Mouse (Mus musculus): ENCODE data around the gene Krtap4-8. TPM values are rescaled to one million over a fixed set of nuclear protein-coding genes. Genes with fewer than 3 reads are reported as not detected.
"Not testable (repeated sequence)": the region's sequence is repeated elsewhere in the genome, so short reads cannot be mapped to it uniquely, and the experiment has no call there.

Gene Krtap4-8
- not detected in 2 replicates for polyA plus RNA-seq (2015; fragmentation: Nextera tagmentation; extraction: Ambion mirVana)

GRCm38 (mm10) chr11:99780604-99781003 lies at the start of gene Krtap4-8:
Krtap4-8 (minus strand) TSS chr11:99780704.
- Histone ChIP-seq H3K4me1 (replicated peaks) (no peaks in the 10 kb centered on the region), H3K4me2 (no peak within 1 kb of the TSS), H3K9ac (no peak within 1 kb of the TSS), H3K27me3 (no peaks in the 10 kb centered on the region), H3K9me3 (replicated peaks) (no peaks in the 10 kb centered on the region), H3K36me3 (no peaks in the 10 kb centered on the region), H3K4me3 (replicated peaks) (no peak within 1 kb of the TSS), H3K27ac (no peak within 1 kb of the TSS)
- 76% methylated on average over 2 of the region's 2 CpGs for WGBS (ENCODE audit: insufficient replicate concordance)
- no peak for DNase-seq
- ATAC-seq (ENCODE audit: low read depth) = no peak

GRCm38 (mm10) chr11:99815566-99815965 lies 35.1 kb upstream of the Krtap4-8 start, which contains the start of gene Gm11564:
Gm11564 (minus strand) TSS chr11:99815666.
- not testable (repeated sequence) for H3K27ac ChIP-seq; H3K4me1 ChIP-seq (replicated peaks); H3K36me3 ChIP-seq; H3K4me3 ChIP-seq (replicated peaks); H3K27me3 ChIP-seq; ATAC-seq (ENCODE audit: low read depth); H3K9me3 ChIP-seq (replicated peaks); H3K4me2 ChIP-seq; DNase-seq; H3K9ac ChIP-seq
- 59% methylated on average over 2 of the region's 2 CpGs for WGBS (ENCODE audit: insufficient replicate concordance)

GRCm38 (mm10) chr11:99809792-99810191 lies 29.3 kb upstream of the Krtap4-8 start, which contains the start of gene Krtap4-13:
Krtap4-13 (minus strand) TSS chr11:99809892.
- not testable (repeated sequence) for H3K9me3 ChIP-seq (replicated peaks); ATAC-seq (ENCODE audit: low read depth); H3K4me2 ChIP-seq

GRCm38 (mm10) chr11:99804346-99804745 lies 23.8 kb upstream of the Krtap4-8 start, which contains the start of gene Gm11554:
Gm11554 (minus strand) TSS chr11:99804446.
- no CpG with 5 or more reads among the region's 1 CpGs for WGBS (ENCODE audit: insufficient replicate concordance)
- not testable (repeated sequence) for H3K27ac ChIP-seq; H3K9ac ChIP-seq; H3K4me3 ChIP-seq (replicated peaks); H3K36me3 ChIP-seq; H3K27me3 ChIP-seq; DNase-seq; H3K4me2 ChIP-seq; H3K4me1 ChIP-seq (replicated peaks); ATAC-seq (ENCODE audit: low read depth); H3K9me3 ChIP-seq (replicated peaks)

More at GRCm38 (mm10) chr11:99809792-99810191, 29.3 kb upstream of the Krtap4-8 start, which contains the start of gene Krtap4-13:
- H3K27ac ChIP-seq; H3K27me3 ChIP-seq; H3K4me3 ChIP-seq (replicated peaks); H3K36me3 ChIP-seq; DNase-seq; H3K9ac ChIP-seq; H3K4me1 ChIP-seq (replicated peaks): not testable (repeated sequence)

GRCm38 (mm10) chr11:99798832-99799231 lies 18.3 kb upstream of the Krtap4-8 start, which contains the start of gene Gm11569:
Gm11569 (minus strand) TSS chr11:99798932.
- not testable (repeated sequence) for H3K4me2 ChIP-seq; DNase-seq; H3K4me1 ChIP-seq (replicated peaks); H3K9me3 ChIP-seq (replicated peaks); H3K4me3 ChIP-seq (replicated peaks); H3K36me3 ChIP-seq; H3K27ac ChIP-seq; H3K9ac ChIP-seq; ATAC-seq (ENCODE audit: low read depth); H3K27me3 ChIP-seq
- WGBS (ENCODE audit: insufficient replicate concordance) = no CpG with 5 or more reads among the region's 1 CpGs

GRCm38 (mm10) chr11:99793367-99793766 lies 12.9 kb upstream of the Krtap4-8 start, which contains the start of gene Gm11596:
Gm11596 (minus strand) TSS chr11:99793467.
- H3K9ac ChIP-seq = no peak within 1 kb of the TSS
- no peak for DNase-seq
- H3K27ac ChIP-seq = no peak within 1 kb of the TSS
- WGBS (ENCODE audit: insufficient replicate concordance) = 63% methylated on average over 2 of the region's 2 CpGs
- H3K4me2 ChIP-seq = no peak within 1 kb of the TSS
- H3K4me3 ChIP-seq (replicated peaks) = no peak within 1 kb of the TSS
- no peaks in the 10 kb centered on the region for H3K4me1 ChIP-seq (replicated peaks)
- no peaks in the 10 kb centered on the region for H3K9me3 ChIP-seq (replicated peaks)
- no peaks in the 10 kb centered on the region for H3K27me3 ChIP-seq
- H3K36me3 ChIP-seq = no peaks in the 10 kb centered on the region
- ATAC-seq (ENCODE audit: low read depth) = no peak

GRCm38 (mm10) chr11:99784900-99785299 lies 4.4 kb upstream of the Krtap4-8 start, which contains the start of gene Krtap4-9:
Krtap4-9 (plus strand) TSS chr11:99785200.
- ATAC-seq (ENCODE audit: low read depth); H3K27me3 ChIP-seq; H3K4me2 ChIP-seq; H3K4me3 ChIP-seq (replicated peaks); H3K4me1 ChIP-seq (replicated peaks); H3K9me3 ChIP-seq (replicated peaks); H3K9ac ChIP-seq; DNase-seq; H3K36me3 ChIP-seq; H3K27ac ChIP-seq: not testable (repeated sequence)

- 69% methylated on average over 7 of the region's 7 CpGs for WGBS (ENCODE audit: insufficient replicate concordance)
- H3K9me3 ChIP-seq (replicated peaks) = no peaks in the 10 kb centered on the region
Measured at GRCm38 (mm10) chr11:99778401-99778800, 2.1 kb downstream of the Krtap4-8 start.

GRCm38 (mm10) chr11:99772813-99773212 lies 7.7 kb downstream of the Krtap4-8 start, which contains the start of gene Gm11595:
Gm11595 (minus strand) TSS chr11:99772913.
- ATAC-seq (ENCODE audit: low read depth); H3K9ac ChIP-seq; H3K4me1 ChIP-seq (replicated peaks); H3K4me2 ChIP-seq; H3K27ac ChIP-seq; H3K27me3 ChIP-seq; H3K4me3 ChIP-seq (replicated peaks); DNase-seq; H3K9me3 ChIP-seq (replicated peaks); H3K36me3 ChIP-seq: not testable (repeated sequence)

More at GRCm38 (mm10) chr11:99778401-99778800, 2.1 kb downstream of the Krtap4-8 start:
- H3K9ac ChIP-seq = no peak overlapping the region
- no peak overlapping the region for H3K4me3 ChIP-seq (replicated peaks)
- no peak overlapping the region for H3K4me2 ChIP-seq
- ATAC-seq (ENCODE audit: low read depth) = no peak
- no peaks in the 10 kb centered on the region for H3K4me1 ChIP-seq (replicated peaks)
- DNase-seq = no peak
- no peak overlapping the region for H3K27ac ChIP-seq
- H3K36me3 ChIP-seq = no peaks in the 10 kb centered on the region
- no peaks in the 10 kb centered on the region for H3K27me3 ChIP-seq

GRCm38 (mm10) chr11:99768410-99768809 lies 12.1 kb downstream of the Krtap4-8 start:
- no peaks in the 10 kb centered on the region for H3K27me3 ChIP-seq
- H3K4me2 ChIP-seq = no peak overlapping the region
- no peaks in the 10 kb centered on the region for H3K4me1 ChIP-seq (replicated peaks)
- H3K9me3 ChIP-seq (replicated peaks) = no peaks in the 10 kb centered on the region
- no peak overlapping the region for H3K4me3 ChIP-seq (replicated peaks)
- ATAC-seq (ENCODE audit: low read depth) (no peak), DNase-seq (no peak)
- WGBS (ENCODE audit: insufficient replicate concordance) = 38% methylated on average over 2 of the region's 2 CpGs
- H3K36me3 ChIP-seq = no peaks in the 10 kb centered on the region
- no peak overlapping the region for H3K27ac ChIP-seq
- H3K9ac ChIP-seq = no peak overlapping the region

- H3K4me1 ChIP-seq (replicated peaks) = no peaks in the 10 kb centered on the region
- WGBS (ENCODE audit: insufficient replicate concordance) = 67% methylated on average over 1 of the region's 1 CpGs
Measured at GRCm38 (mm10) chr11:99758877-99759276, 21.6 kb downstream of the Krtap4-8 start.

GRCm38 (mm10) chr11:99743985-99744384 lies 36.5 kb downstream of the Krtap4-8 start:
- 54% methylated on average over 3 of the region's 3 CpGs for WGBS (ENCODE audit: insufficient replicate concordance)

More at GRCm38 (mm10) chr11:99758877-99759276, 21.6 kb downstream of the Krtap4-8 start:
- DNase-seq (no peak), ATAC-seq (ENCODE audit: low read depth) (no peak)
- Histone ChIP-seq H3K9me3 (replicated peaks) (no peaks in the 10 kb centered on the region), H3K36me3 (no peaks in the 10 kb centered on the region), H3K4me2 (no peak overlapping the region), H3K27me3 (no peaks in the 10 kb centered on the region), H3K4me3 (replicated peaks) (no peak overlapping the region), H3K27ac (no peak overlapping the region), H3K9ac (no peak overlapping the region)

More at GRCm38 (mm10) chr11:99743985-99744384, 36.5 kb downstream of the Krtap4-8 start:
- Histone ChIP-seq H3K4me1 (replicated peaks) (no peaks in the 10 kb centered on the region), H3K4me2 (no peak overlapping the region), H3K9me3 (replicated peaks) (no peaks in the 10 kb centered on the region), H3K4me3 (replicated peaks) (no peak overlapping the region), H3K27ac (no peak overlapping the region), H3K9ac (no peak overlapping the region), H3K27me3 (no peaks in the 10 kb centered on the region), H3K36me3 (no peaks in the 10 kb centered on the region)
- ATAC-seq (ENCODE audit: low read depth) (no peak), DNase-seq (no peak)
